Mouse (Mus musculus) naive thymus-derived CD4-positive, alpha-beta T cell, adult 5 months (primary cell): ENCODE data around the gene Fam114a2. TPM values are rescaled to one million over a fixed set of nuclear protein-coding genes. Genes with fewer than 3 reads are reported as not detected.

ENCODE experiments used
- polyA plus RNA-seq: library from polyadenylated mRNA; unstranded; fragments of 100-300 nt; shearing (Covaris generic); gene quantifications from one replicate; pipeline ENCODE4 v1.2.1, GENCODE M21; 2017

Gene Fam114a2
- polyA plus RNA-seq: 89.2 TPM

DNA sequence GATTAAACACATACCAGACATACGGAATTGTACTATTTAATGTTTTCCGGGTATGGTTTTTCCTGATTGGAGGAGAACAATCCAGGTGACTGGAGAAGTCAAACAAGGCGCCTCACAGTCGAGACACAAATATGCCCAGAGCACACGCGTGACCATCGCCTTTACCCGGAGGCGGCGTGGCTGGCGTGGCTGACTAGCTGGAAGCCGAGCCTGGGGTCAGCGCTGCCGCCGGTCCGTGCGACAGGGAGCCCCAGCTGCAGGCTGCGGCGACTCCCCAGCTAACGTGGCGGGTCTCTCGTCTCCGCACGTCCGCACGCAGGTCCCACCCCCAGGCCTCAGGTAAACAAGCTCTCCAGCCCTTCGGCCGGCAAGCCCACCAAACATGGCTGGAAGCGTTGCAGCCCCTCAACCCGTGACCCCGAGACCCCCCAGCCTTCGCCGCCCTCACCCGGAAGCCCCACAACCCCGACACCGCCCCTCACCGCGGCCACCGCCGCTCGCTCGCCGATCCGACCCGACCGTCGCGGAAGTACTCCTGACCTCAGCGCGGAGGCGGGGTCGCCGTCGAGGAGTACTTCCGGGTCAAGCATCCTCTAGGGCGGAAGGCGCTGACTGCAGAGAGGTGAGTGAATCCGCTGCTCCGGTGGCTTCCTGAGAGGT, at the start of gene Fam114a2, which contains the start of gene Mfap3:
TSS of gene Fam114a2 (minus strand) at position 527 of the 660 bp plus-strand sequence.
TSS of gene Mfap3 (plus strand) at position 574 of the 660 bp plus-strand sequence.

Other genes starting within 250 kb of the Fam114a2 start
- gene Mfap3, start within 50 bp of the Fam114a2 start, polyA plus RNA-seq: 14.4 TPM
- 157 TPM for gene Galnt10, start 126.8 kb upstream of the Fam114a2 start, polyA plus RNA-seq